Mouse (Mus musculus) hindbrain, embryonic 13.5 days (tissue): ENCODE measurements around the gene Gls. TPM values are rescaled to one million over a fixed set of nuclear protein-coding genes. Genes with fewer than 3 reads are reported as not detected.

Experiments
- ATAC-seq: fragments of 200-750 bp; cut with Nextera tagmentation; 2 replicates; pipeline ENCODE4 v1.8.0; 2017; ENCODE audit warnings: moderate TSS enrichment; ENCODE audit not compliant: low FRiP score
- H3K27ac ChIP-seq: fragments of 300-500 bp; sonication (generic); 2 replicates; pipeline ENCODE4 v1.5.1; 2015; ENCODE audit warnings: inconsistent platforms, mild to moderate bottlenecking, moderate library complexity
- H3K27me3 ChIP-seq: fragments of 300-500 bp; sonication (generic); 2 replicates; pipeline ENCODE4 v1.6.1; 2015; ENCODE audit warnings: mild to moderate bottlenecking, inconsistent platforms
- H3K36me3 ChIP-seq: fragments of 300-500 bp; sonication (generic); 2 replicates; pipeline ENCODE4 v1.6.1; 2015; ENCODE audit warnings: mild to moderate bottlenecking, inconsistent platforms
- H3K4me1 ChIP-seq: fragments of 300-500 bp; sonication (generic); replicated peaks from 2 replicates; pipeline ENCODE4 v1.6.1; 2015; ENCODE audit warnings: inconsistent platforms
- H3K4me2 ChIP-seq: fragments of 300-500 bp; sonication (generic); 2 replicates; pipeline ENCODE4 v1.6.1; 2015; ENCODE audit warnings: inconsistent platforms, mild to moderate bottlenecking, moderate library complexity
- H3K4me3 ChIP-seq: fragments of 300-500 bp; sonication (generic); 2 replicates; pipeline ENCODE4 v1.5.1; 2015; ENCODE audit warnings: mild to moderate bottlenecking, inconsistent platforms
- H3K9ac ChIP-seq: fragments of 300-500 bp; sonication (generic); 2 replicates; pipeline ENCODE4 v1.6.1; 2015; ENCODE audit warnings: mild to moderate bottlenecking, inconsistent platforms
- H3K9me3 ChIP-seq: fragments of 300-500 bp; sonication (generic); 2 replicates; pipeline ENCODE4 v1.6.1; 2016; ENCODE audit warnings: inconsistent platforms
- WGBS: fragments of 180-500 bp; shearing (Covaris S2); methylation state at CpG from one replicate; pipeline ENCODE4 v1.1.7; 2015; 5-methylcytosine and 5-hydroxymethylcytosine counted together
- polyA plus RNA-seq: library from polyadenylated mRNA; unstranded; fragments of >200 nt; fragmentation: Nextera tagmentation; extraction: Ambion mirVana; gene quantifications from 2 replicates; pipeline ENCODE4 v1.2.1, GENCODE M21; 2015

Gene Gls
- polyA plus RNA-seq, 1 experiment from 2014 or later = 29.0 TPM

- Histone ChIP-seq H3K27me3 (no peaks in the 10 kb centered on the region), H3K36me3 (0 out of 2 replicates have a peak, but pooled peaks cover 4% of the 10 kb centered on the region), H3K27ac (no peak overlapping the region), H3K9ac (no peak overlapping the region), H3K4me1 (0 out of 2 replicates have a peak, but pooled peaks cover 5% of the 10 kb centered on the region), H3K4me2 (no peak overlapping the region), H3K4me3 (no peak overlapping the region), H3K9me3 (no peaks in the 10 kb centered on the region)
- WGBS = 13% methylated on average over 3 of the region's 3 CpGs
- no peak for ATAC-seq
These were observed 63.0 kb downstream of the Gls start for GRCm38 (mm10) chr1:52170057-52170456.

GRCm38 (mm10) chr1:52166652-52167220, 66.3 kb downstream of the Gls start:
- no peaks in the 10 kb centered on the region for H3K9me3 ChIP-seq
- WGBS = 71% methylated on average over 14 of the region's 14 CpGs
- no peak overlapping the region; the same call in 1 of the 2 replicates for H3K27ac ChIP-seq
- no peak overlapping the region for H3K4me2 ChIP-seq
- no peak overlapping the region for H3K9ac ChIP-seq
- H3K36me3 ChIP-seq = 0 out of 2 replicates have a peak, but pooled peaks cover 4% of the 10 kb centered on the region
- ATAC-seq = no peak
- 0 out of 2 replicates have a peak, but pooled peaks cover 5% of the 10 kb centered on the region for H3K4me1 ChIP-seq
- no peak overlapping the region for H3K4me3 ChIP-seq
- no peaks in the 10 kb centered on the region for H3K27me3 ChIP-seq

- no peak overlapping the region for H3K4me3 ChIP-seq
- peaks cover 8% of the 10 kb centered on the region; the same call in 1 of the 2 replicates for H3K36me3 ChIP-seq
- 0 out of 2 replicates have a peak, but pooled peaks cover 5% of the 10 kb centered on the region for H3K4me1 ChIP-seq
- 93% methylated on average over 5 of the region's 5 CpGs for WGBS
- no peaks in the 10 kb centered on the region for H3K9me3 ChIP-seq
- H3K9ac ChIP-seq = no peak overlapping the region
- no peak overlapping the region for H3K27ac ChIP-seq
- no peaks in the 10 kb centered on the region for H3K27me3 ChIP-seq
- no peak overlapping the region for H3K4me2 ChIP-seq
- no peak for ATAC-seq
These were observed 69.2 kb downstream of the Gls start for GRCm38 (mm10) chr1:52163707-52164457.

- Histone ChIP-seq H3K4me2 (no peak overlapping the region), H3K36me3 (peaks cover 17% of the 10 kb centered on the region; the same call in 1 of the 2 replicates), H3K4me1 (no peaks in the 10 kb centered on the region), H3K4me3 (no peak overlapping the region), H3K27me3 (no peaks in the 10 kb centered on the region), H3K27ac (no peak overlapping the region), H3K9me3 (no peaks in the 10 kb centered on the region), H3K9ac (no peak overlapping the region)
- 96% methylated on average over 8 of the region's 8 CpGs for WGBS
- ATAC-seq = no peak
These were observed 71.9 kb downstream of the Gls start for GRCm38 (mm10) chr1:52161151-52161550.

- ATAC-seq = no peak
- Histone ChIP-seq H3K9me3 (no peaks in the 10 kb centered on the region), H3K27ac (no peak overlapping the region), H3K4me1 (no peaks in the 10 kb centered on the region), H3K4me2 (no peak overlapping the region), H3K36me3 (peaks cover 12% of the 10 kb centered on the region; the same call in 1 of the 2 replicates), H3K27me3 (no peaks in the 10 kb centered on the region), H3K9ac (no peak overlapping the region), H3K4me3 (no peak overlapping the region)
- WGBS = 79% methylated on average over 17 of the region's 17 CpGs
These were observed 74.3 kb downstream of the Gls start for GRCm38 (mm10) chr1:52158490-52159381.

GRCm38 (mm10) chr1:52158040-52158439, 75.0 kb downstream of the Gls start:
- ATAC-seq = no peak
- H3K9ac ChIP-seq = no peak overlapping the region
- H3K36me3 ChIP-seq = peaks cover 12% of the 10 kb centered on the region; the same call in 1 of the 2 replicates
- H3K4me1 ChIP-seq = no peaks in the 10 kb centered on the region
- no peaks in the 10 kb centered on the region for H3K9me3 ChIP-seq
- no peak overlapping the region for H3K4me3 ChIP-seq
- H3K27me3 ChIP-seq = no peaks in the 10 kb centered on the region
- no peak overlapping the region for H3K4me2 ChIP-seq
- no peak overlapping the region for H3K27ac ChIP-seq
- WGBS = 100% methylated on average over 2 of the region's 2 CpGs

- no peak overlapping the region for H3K27ac ChIP-seq
- 87% methylated on average over 10 of the region's 10 CpGs for WGBS
- H3K27me3 ChIP-seq = no peaks in the 10 kb centered on the region
- no peak overlapping the region for H3K4me2 ChIP-seq
- H3K36me3 ChIP-seq = peaks cover 19% of the 10 kb centered on the region; the same call in 1 of the 2 replicates
- H3K4me1 ChIP-seq = no peaks in the 10 kb centered on the region
- no peaks in the 10 kb centered on the region for H3K9me3 ChIP-seq
- H3K9ac ChIP-seq = no peak overlapping the region
- ATAC-seq = no peak
- no peak overlapping the region for H3K4me3 ChIP-seq
These were observed 76.7 kb downstream of the Gls start for GRCm38 (mm10) chr1:52156351-52156750.

GRCm38 (mm10) chr1:52154890-52155289, 78.1 kb downstream of the Gls start:
- H3K27ac ChIP-seq = no peak overlapping the region
- H3K4me1 ChIP-seq = peaks cover 11% of the 10 kb centered on the region; the same call in 1 of the 2 replicates
- WGBS = 87% methylated on average over 8 of the region's 8 CpGs
- peaks cover 19% of the 10 kb centered on the region; the same call in 1 of the 2 replicates for H3K36me3 ChIP-seq
- H3K4me3 ChIP-seq = no peak overlapping the region
- ATAC-seq = no peak
- H3K27me3 ChIP-seq = no peaks in the 10 kb centered on the region
- no peak overlapping the region for H3K4me2 ChIP-seq
- H3K9ac ChIP-seq = no peak overlapping the region
- no peaks in the 10 kb centered on the region for H3K9me3 ChIP-seq

GRCm38 (mm10) chr1:52152936-52153335, 80.1 kb downstream of the Gls start:
- 51% methylated on average over 3 of the region's 3 CpGs for WGBS
- H3K9me3 ChIP-seq = no peaks in the 10 kb centered on the region
- H3K4me3 ChIP-seq = no peak overlapping the region
- H3K4me2 ChIP-seq = no peak overlapping the region
- H3K9ac ChIP-seq = no peak overlapping the region
- H3K4me1 ChIP-seq = peaks cover 21% of the 10 kb centered on the region
- no peak overlapping the region for H3K27ac ChIP-seq
- H3K36me3 ChIP-seq = peaks cover 15% of the 10 kb centered on the region; the same call in 1 of the 2 replicates
- no peak for ATAC-seq
- no peaks in the 10 kb centered on the region for H3K27me3 ChIP-seq

- no peaks in the 10 kb centered on the region for H3K9me3 ChIP-seq
- H3K36me3 ChIP-seq = peaks cover 9% of the 10 kb centered on the region; the same call in 1 of the 2 replicates
- no peak overlapping the region for H3K27ac ChIP-seq
- H3K27me3 ChIP-seq = no peaks in the 10 kb centered on the region
- 71% methylated on average over 13 of the region's 13 CpGs for WGBS
- H3K4me1 ChIP-seq = peaks cover 24% of the 10 kb centered on the region
- no peak overlapping the region for H3K4me3 ChIP-seq
- no peak overlapping the region for H3K4me2 ChIP-seq
- no peak for ATAC-seq
- H3K9ac ChIP-seq = no peak overlapping the region
These were observed 80.7 kb downstream of the Gls start for GRCm38 (mm10) chr1:52152369-52152768.

GRCm38 (mm10) chr1:52151166-52151565, 81.9 kb downstream of the Gls start:
- WGBS = 97% methylated on average over 5 of the region's 5 CpGs
- Histone ChIP-seq H3K4me1 (peaks cover 24% of the 10 kb centered on the region), H3K9me3 (no peaks in the 10 kb centered on the region), H3K4me2 (no peak overlapping the region), H3K9ac (no peak overlapping the region), H3K27ac (no peak overlapping the region), H3K4me3 (no peak overlapping the region), H3K27me3 (no peaks in the 10 kb centered on the region), H3K36me3 (peaks cover 7% of the 10 kb centered on the region; the same call in 1 of the 2 replicates)
- ATAC-seq = no peak

GRCm38 (mm10) chr1:52150676-52151075, 82.4 kb downstream of the Gls start:
- Histone ChIP-seq H3K9ac (no peak overlapping the region), H3K27ac (no peak overlapping the region), H3K4me3 (no peak overlapping the region), H3K4me1 (peaks cover 24% of the 10 kb centered on the region), H3K4me2 (no peak overlapping the region), H3K9me3 (no peaks in the 10 kb centered on the region), H3K36me3 (peaks cover 7% of the 10 kb centered on the region; the same call in 1 of the 2 replicates), H3K27me3 (no peaks in the 10 kb centered on the region)
- ATAC-seq = no peak
- 71% methylated on average over 11 of the region's 11 CpGs for WGBS
